Mouse (Mus musculus) heart, adult 2 months (tissue): Measurements from ENCODE around the gene Sorbs2.

ENCODE experiments used
- CTCF ChIP-seq: fragments of 200-600 bp; IDR thresholded peaks from 2 replicates; pipeline ENCODE4 v1.8.1; 2022; ENCODE audit warnings: antibody characterized with exemption, mild to moderate bottlenecking, moderate library complexity
- EP300 ChIP-seq: fragments of 200-500 bp; IDR thresholded peaks from 2 replicates; pipeline ENCODE4 v1.6.1; 2011; ENCODE audit warnings: low read depth, low read length, control low read depth; ENCODE audit not compliant: insufficient read depth
- POLR2A ChIP-seq: fragments of 200-500 bp; IDR thresholded peaks from 2 replicates; pipeline ENCODE4 v1.6.1; 2011; ENCODE audit warnings: mild to moderate bottlenecking, low read depth, low read length, control low read depth; ENCODE audit not compliant: insufficient read depth

- no peak for TF ChIP-seq POLR2A
- no peak for TF ChIP-seq CTCF
- TF ChIP-seq EP300, result no peak
Measured at GRCm38 (mm10) chr8:45583856-45584255, 76.3 kb downstream of the Sorbs2 start.
